Mouse (Mus musculus): Measurements from ENCODE around the gene Fhl2. TPM values are rescaled to one million over a fixed set of nuclear protein-coding genes. Genes with fewer than 3 reads are reported as not detected.

Gene Fhl2
- polyA plus RNA-seq, 1 experiment from 2014 or later = 31.2 TPM

DNA sequence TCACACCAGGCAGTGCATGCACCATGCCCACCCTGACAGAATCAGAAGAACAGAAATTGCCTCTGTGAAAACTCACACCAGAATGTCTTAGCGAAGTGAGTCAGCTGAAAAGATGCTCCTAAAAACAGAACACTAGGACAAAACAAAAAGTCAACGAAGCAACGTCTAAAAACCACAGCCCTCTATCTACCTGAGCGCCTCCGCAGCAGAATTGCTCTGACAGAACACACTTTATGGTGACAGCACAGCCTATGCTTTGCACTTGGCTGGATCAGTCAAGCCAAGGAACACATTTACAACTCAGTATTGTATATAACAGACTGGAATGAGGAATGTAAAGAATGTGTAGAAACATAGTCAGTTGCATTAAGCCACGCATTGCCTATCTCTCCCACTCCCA is 18.4 kb downstream of the Fhl2 start:
- 0 out of 2 replicates have a peak overlapping the region, but pooled peaks have one; percentile 10 for H3K27ac ChIP-seq (ENCODE audit: low read length)
- H3K27me3 ChIP-seq (ENCODE audit: control insufficient read depth, insufficient read depth, low read depth, low read length) = no peaks in the 10 kb centered on the region
- H3K4me2 ChIP-seq (ENCODE audit: low read depth, low read length) = no peak overlapping the region
- 55% methylated on average over 6 of the region's 6 CpGs for WGBS
- no peaks in the 10 kb centered on the region for H3K9me3 ChIP-seq (ENCODE audit: control insufficient read depth, low read length)
- no peak overlapping the region for H3K4me3 ChIP-seq (ENCODE audit: low read length)
- no peak overlapping the region for H3K9ac ChIP-seq (ENCODE audit: low read length)
- no peak for ATAC-seq (ENCODE audit: low read depth)
- H3K4me1 ChIP-seq (replicated peaks; ENCODE audit: control insufficient read depth, insufficient read depth, low read length) = 0 out of 2 replicates have a peak, but pooled peaks cover 4% of the 10 kb centered on the region
- no peaks in the 10 kb centered on the region for H3K36me3 ChIP-seq (ENCODE audit: control insufficient read depth, insufficient read depth, low read length)

GRCm38 (mm10) chr1:43173283-43174226 is 23.2 kb downstream of the Fhl2 start:
- no peaks in the 10 kb centered on the region for H3K36me3 ChIP-seq (ENCODE audit: control insufficient read depth, insufficient read depth, low read length)
- no peak overlapping the region for H3K4me3 ChIP-seq (ENCODE audit: low read length)
- no peaks in the 10 kb centered on the region for H3K27me3 ChIP-seq (ENCODE audit: control insufficient read depth, insufficient read depth, low read depth, low read length)
- H3K4me2 ChIP-seq (ENCODE audit: low read depth, low read length) = no peak overlapping the region
- 63% methylated on average over 7 of the region's 7 CpGs for WGBS
- no peak overlapping the region for H3K27ac ChIP-seq (ENCODE audit: low read length)
- peaks cover 5% of the 10 kb centered on the region; the same call in 1 of the 2 replicates for H3K4me1 ChIP-seq (replicated peaks; ENCODE audit: control insufficient read depth, insufficient read depth, low read length)
- H3K9ac ChIP-seq (ENCODE audit: low read length) = no peak overlapping the region
- ATAC-seq (ENCODE audit: low read depth) = no peak
- H3K9me3 ChIP-seq (ENCODE audit: control insufficient read depth, low read length) = no peaks in the 10 kb centered on the region

DNA sequence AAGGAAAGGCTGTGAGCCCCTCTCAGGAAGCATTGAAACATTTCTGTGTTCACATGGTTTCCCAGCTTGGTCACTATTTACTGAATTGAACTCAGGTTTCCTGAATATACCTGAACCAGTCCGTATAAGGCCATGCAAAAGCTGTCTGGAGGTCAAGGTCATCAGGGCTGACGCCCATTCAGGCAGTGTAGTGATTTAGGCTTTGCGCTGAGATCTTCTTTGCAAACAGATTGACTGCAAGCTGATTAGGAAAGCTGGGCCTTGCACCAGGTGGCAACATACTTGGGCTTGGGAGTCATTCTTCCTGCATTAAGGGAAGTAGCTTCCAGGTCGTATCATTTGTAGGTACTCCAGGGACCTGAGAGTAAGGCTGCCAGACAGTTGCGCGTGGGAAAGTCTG is 25.0 kb downstream of the Fhl2 start:
- H3K4me1 ChIP-seq (replicated peaks; ENCODE audit: control insufficient read depth, insufficient read depth, low read length) = peaks cover 4% of the 10 kb centered on the region; the same call in 1 of the 2 replicates
- no peaks in the 10 kb centered on the region for H3K36me3 ChIP-seq (ENCODE audit: control insufficient read depth, insufficient read depth, low read length)
- no peak for ATAC-seq (ENCODE audit: low read depth)
- H3K27me3 ChIP-seq (ENCODE audit: control insufficient read depth, insufficient read depth, low read depth, low read length) = no peaks in the 10 kb centered on the region
- H3K9ac ChIP-seq (ENCODE audit: low read length) = no peak overlapping the region
- 74% methylated on average over 6 of the region's 6 CpGs for WGBS
- no peak overlapping the region for H3K4me2 ChIP-seq (ENCODE audit: low read depth, low read length)
- H3K4me3 ChIP-seq (ENCODE audit: low read length) = no peak overlapping the region
- no peaks in the 10 kb centered on the region for H3K9me3 ChIP-seq (ENCODE audit: control insufficient read depth, low read length)
- H3K27ac ChIP-seq (ENCODE audit: low read length) = no peak overlapping the region

- ATAC-seq (ENCODE audit: low read depth) = peak; percentile 34; the same call in 1 of the 2 replicates
- Histone ChIP-seq H3K4me1 (replicated peaks; ENCODE audit: control insufficient read depth, insufficient read depth, low read length) (peaks cover 4% of the 10 kb centered on the region; the same call in 1 of the 2 replicates), H3K4me3 (ENCODE audit: low read length) (no peak overlapping the region), H3K9me3 (ENCODE audit: control insufficient read depth, low read length) (no peaks in the 10 kb centered on the region), H3K27me3 (ENCODE audit: control insufficient read depth, insufficient read depth, low read depth, low read length) (no peaks in the 10 kb centered on the region), H3K9ac (ENCODE audit: low read length) (no peak overlapping the region), H3K4me2 (ENCODE audit: low read depth, low read length) (no peak overlapping the region), H3K36me3 (ENCODE audit: control insufficient read depth, insufficient read depth, low read length) (no peaks in the 10 kb centered on the region), H3K27ac (ENCODE audit: low read length) (no peak overlapping the region)
- WGBS = 8% methylated on average over 3 of the region's 3 CpGs
These were observed 25.7 kb downstream of the Fhl2 start for GRCm38 (mm10) chr1:43171093-43171492.

GRCm38 (mm10) chr1:43169661-43170060 is 27.1 kb downstream of the Fhl2 start:
- WGBS = 71% methylated on average over 1 of the region's 1 CpGs
- Histone ChIP-seq H3K9me3 (ENCODE audit: control insufficient read depth, low read length) (no peaks in the 10 kb centered on the region), H3K36me3 (ENCODE audit: control insufficient read depth, insufficient read depth, low read length) (no peaks in the 10 kb centered on the region), H3K27me3 (ENCODE audit: control insufficient read depth, insufficient read depth, low read depth, low read length) (no peaks in the 10 kb centered on the region), H3K9ac (ENCODE audit: low read length) (no peak overlapping the region), H3K4me2 (ENCODE audit: low read depth, low read length) (no peak overlapping the region), H3K4me1 (replicated peaks; ENCODE audit: control insufficient read depth, insufficient read depth, low read length) (peaks cover 4% of the 10 kb centered on the region; the same call in 1 of the 2 replicates), H3K4me3 (ENCODE audit: low read length) (no peak overlapping the region), H3K27ac (ENCODE audit: low read length) (no peak overlapping the region)
- no peak for ATAC-seq (ENCODE audit: low read depth)

- Histone ChIP-seq H3K27ac (ENCODE audit: low read length) (no peak overlapping the region), H3K4me1 (replicated peaks; ENCODE audit: control insufficient read depth, insufficient read depth, low read length) (peaks cover 4% of the 10 kb centered on the region; the same call in 1 of the 2 replicates), H3K9me3 (ENCODE audit: control insufficient read depth, low read length) (no peaks in the 10 kb centered on the region), H3K4me3 (ENCODE audit: low read length) (no peak overlapping the region), H3K27me3 (ENCODE audit: control insufficient read depth, insufficient read depth, low read depth, low read length) (no peaks in the 10 kb centered on the region), H3K9ac (ENCODE audit: low read length) (no peak overlapping the region), H3K36me3 (ENCODE audit: control insufficient read depth, insufficient read depth, low read length) (no peaks in the 10 kb centered on the region), H3K4me2 (ENCODE audit: low read depth, low read length) (no peak overlapping the region)
- WGBS = 71% methylated on average over 7 of the region's 7 CpGs
- no peak for ATAC-seq (ENCODE audit: low read depth)
These were observed 27.6 kb downstream of the Fhl2 start for GRCm38 (mm10) chr1:43169227-43169626.

- Histone ChIP-seq H3K27ac (ENCODE audit: low read length) (no peak overlapping the region), H3K36me3 (ENCODE audit: control insufficient read depth, insufficient read depth, low read length) (no peaks in the 10 kb centered on the region), H3K4me3 (ENCODE audit: low read length) (no peak overlapping the region), H3K4me2 (ENCODE audit: low read depth, low read length) (no peak overlapping the region), H3K27me3 (ENCODE audit: control insufficient read depth, insufficient read depth, low read depth, low read length) (no peaks in the 10 kb centered on the region; the same call in 1 of the 2 replicates), H3K9ac (ENCODE audit: low read length) (no peak overlapping the region), H3K4me1 (replicated peaks; ENCODE audit: control insufficient read depth, insufficient read depth, low read length) (peaks cover 8% of the 10 kb centered on the region; the same call in 1 of the 2 replicates), H3K9me3 (ENCODE audit: control insufficient read depth, low read length) (no peaks in the 10 kb centered on the region)
- WGBS = 70% methylated on average over 7 of the region's 7 CpGs
- no peak for ATAC-seq (ENCODE audit: low read depth)
These were observed 28.2 kb downstream of the Fhl2 start for GRCm38 (mm10) chr1:43168618-43169017.

DNA sequence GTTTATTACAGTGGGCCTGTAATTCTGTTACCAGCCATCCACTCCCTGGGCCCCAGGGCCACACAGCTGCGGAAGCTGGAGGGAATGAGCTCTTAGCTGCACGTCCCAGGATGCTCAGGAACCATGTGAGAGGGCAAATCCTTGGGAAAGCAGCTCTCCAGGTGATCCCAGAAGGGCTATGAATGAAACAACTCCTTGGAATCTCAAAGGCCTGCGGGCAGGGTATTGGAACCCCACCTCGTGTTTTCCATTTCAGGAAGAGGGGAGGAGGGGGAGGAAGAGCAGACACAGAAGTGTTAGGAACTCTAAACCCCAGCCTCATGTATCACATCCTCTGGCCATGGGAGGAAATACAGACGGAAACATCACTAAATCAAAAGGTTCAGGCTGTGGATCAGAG is 28.8 kb downstream of the Fhl2 start:
- H3K4me3 ChIP-seq (ENCODE audit: low read length) = no peak overlapping the region
- H3K4me1 ChIP-seq (replicated peaks; ENCODE audit: control insufficient read depth, insufficient read depth, low read length) = peaks cover 13% of the 10 kb centered on the region; the same call in 1 of the 2 replicates
- H3K27ac ChIP-seq (ENCODE audit: low read length) = no peak overlapping the region
- no peak overlapping the region for H3K9ac ChIP-seq (ENCODE audit: low read length)
- H3K36me3 ChIP-seq (ENCODE audit: control insufficient read depth, insufficient read depth, low read length) = no peaks in the 10 kb centered on the region
- whole genome bisulfite sequencing = 49% methylated on average over 5 of the region's 5 CpGs
- H3K9me3 ChIP-seq (ENCODE audit: control insufficient read depth, low read length) = no peaks in the 10 kb centered on the region
- H3K4me2 ChIP-seq (ENCODE audit: low read depth, low read length) = no peak overlapping the region
- H3K27me3 ChIP-seq (ENCODE audit: control insufficient read depth, insufficient read depth, low read depth, low read length) = no peaks in the 10 kb centered on the region; the same call in 1 of the 2 replicates
- no peak for ATAC-seq (ENCODE audit: low read depth)

- Histone ChIP-seq H3K4me2 (ENCODE audit: low read depth, low read length) (no peak overlapping the region), H3K9ac (ENCODE audit: low read length) (no peak overlapping the region), H3K4me1 (replicated peaks; ENCODE audit: control insufficient read depth, insufficient read depth, low read length) (peaks cover 10% of the 10 kb centered on the region; the same call in 1 of the 2 replicates), H3K27ac (ENCODE audit: low read length) (no peak overlapping the region), H3K36me3 (ENCODE audit: control insufficient read depth, insufficient read depth, low read length) (no peaks in the 10 kb centered on the region), H3K4me3 (ENCODE audit: low read length) (no peak overlapping the region), H3K27me3 (ENCODE audit: control insufficient read depth, insufficient read depth, low read depth, low read length) (no peaks in the 10 kb centered on the region; the same call in 1 of the 2 replicates), H3K9me3 (ENCODE audit: control insufficient read depth, low read length) (no peaks in the 10 kb centered on the region)
- no peak for ATAC-seq (ENCODE audit: low read depth)
- 90% methylated on average over 5 of the region's 5 CpGs for WGBS
These were observed 32.2 kb downstream of the Fhl2 start for GRCm38 (mm10) chr1:43164582-43164981.
